Mouse (Mus musculus): ENCODE data around the gene Olfr1104.

The Olfr1104 gene

GRCm38 (mm10) chr2:87026980-87027379, at the start of gene Olfr1104:
Gene Olfr1104, minus strand, starts transcription at chr2:87027080.
- no peak for DNase-seq (ENCODE audit: low spot score)

- DNase-seq (ENCODE audit: low spot score) = no peak
Measured at GRCm38 (mm10) chr2:87075717-87076116, 48.8 kb upstream of the Olfr1104 start, which contains the start of gene Olfr1107. Gene Olfr1107, minus strand, starts transcription at chr2:87075817.

- no peak for DNase-seq (ENCODE audit: low spot score)
Measured at GRCm38 (mm10) chr2:87052173-87052572, 25.3 kb upstream of the Olfr1104 start, which contains the start of gene Olfr1106. Gene Olfr1106, minus strand, starts transcription at chr2:87052273.

GRCm38 (mm10) chr2:87036431-87036830, 9.6 kb upstream of the Olfr1104 start, which contains the start of gene Olfr1105:
Gene Olfr1105, minus strand, starts transcription at chr2:87036531.
- no peak for DNase-seq (ENCODE audit: low spot score)

- no peak for DNase-seq (ENCODE audit: low spot score)
Measured at GRCm38 (mm10) chr2:86998098-86998497, 28.8 kb downstream of the Olfr1104 start, which contains the start of gene Olfr1102. Gene Olfr1102, plus strand, starts transcription at chr2:86998398.

GRCm38 (mm10) chr2:86991121-86991520, 35.8 kb downstream of the Olfr1104 start, which contains the start of gene Olfr1101:
Gene Olfr1101, minus strand, starts transcription at chr2:86991221.
- DNase-seq (ENCODE audit: low spot score) = no peak

GRCm38 (mm10) chr2:86979854-86980253, 47.0 kb downstream of the Olfr1104 start, which contains the start of gene Olfr1100:
Gene Olfr1100, minus strand, starts transcription at chr2:86979954.
- DNase-seq (ENCODE audit: low spot score) = no peak

Measured in adipocyte (in vitro differentiated cells).